Mouse (Mus musculus) kidney, postnatal 25 days (tissue): ENCODE data around the gene Kcnh7.
"Not testable (repeated sequence)": the region's sequence is repeated elsewhere in the genome, so short reads cannot be mapped to it uniquely, and the experiment has no call there.

Source experiments
- DNase-seq, 2 experiments: peaks; one replicate each; pipeline ENCODE4 v3.0.0; 2021; ENCODE audit warnings: mixed read lengths in 2 of 2

Gene Kcnh7

GRCm38 (mm10) chr2:62715260-62715659 lies 468.8 kb downstream of the Kcnh7 start:
- no peak for DNase-seq

- DNase-seq: not testable (repeated sequence)
Observed at GRCm38 (mm10) chr2:62714362-62714761, 469.7 kb downstream of the Kcnh7 start.

- no peak for DNase-seq
Observed at GRCm38 (mm10) chr2:62709633-62710032, 474.5 kb downstream of the Kcnh7 start.

GRCm38 (mm10) chr2:62706313-62706712 lies 477.8 kb downstream of the Kcnh7 start:
- DNase-seq: no peak

GRCm38 (mm10) chr2:62685934-62686333 lies 498.2 kb downstream of the Kcnh7 start:
- DNase-seq: no peak

- DNase-seq: no peak
Observed at GRCm38 (mm10) chr2:62684989-62685595, 499.0 kb downstream of the Kcnh7 start.

- DNase-seq: no peak
Observed at GRCm38 (mm10) chr2:62681667-62682066, 502.4 kb downstream of the Kcnh7 start.

- DNase-seq: no peak
Observed at GRCm38 (mm10) chr2:62672788-62673187, 511.3 kb downstream of the Kcnh7 start.

GRCm38 (mm10) chr2:62670767-62671166 lies 513.3 kb downstream of the Kcnh7 start:
- peak in 1 of 2 experiments; percentile 24 for DNase-seq

GRCm38 (mm10) chr2:62670301-62670700 lies 513.8 kb downstream of the Kcnh7 start:
- DNase-seq: no peak

GRCm38 (mm10) chr2:62669848-62670247 lies 514.2 kb downstream of the Kcnh7 start:
- no peak for DNase-seq

GRCm38 (mm10) chr2:62665536-62665935 lies 518.6 kb downstream of the Kcnh7 start:
- DNase-seq: peak; percentile 27 to 58

- no peak for DNase-seq
Observed at GRCm38 (mm10) chr2:62664839-62665238, 519.2 kb downstream of the Kcnh7 start.

GRCm38 (mm10) chr2:62664135-62664670 lies 519.9 kb downstream of the Kcnh7 start, which contains the start of gene Gca:
Gene Gca, plus strand, starts transcription at chr2:62664285.
- peak; percentile 91 to 96 for DNase-seq

- no peak for DNase-seq
Observed at GRCm38 (mm10) chr2:62662560-62662959, 521.5 kb downstream of the Kcnh7 start.

GRCm38 (mm10) chr2:62660565-62660964 lies 523.5 kb downstream of the Kcnh7 start:
- DNase-seq: no peak

- no peak for DNase-seq
Observed at GRCm38 (mm10) chr2:62656072-62656471, 528.0 kb downstream of the Kcnh7 start.

GRCm38 (mm10) chr2:62654519-62655338 lies 529.4 kb downstream of the Kcnh7 start:
- peak; percentile 63 to 84 for DNase-seq

- no peak for DNase-seq
Observed at GRCm38 (mm10) chr2:62652466-62652865, 531.6 kb downstream of the Kcnh7 start.

GRCm38 (mm10) chr2:62651890-62652289 lies 532.2 kb downstream of the Kcnh7 start:
- no peak for DNase-seq

- DNase-seq: no peak
Observed at GRCm38 (mm10) chr2:62646671-62647289, 537.3 kb downstream of the Kcnh7 start.

- peak; percentile 69 to 82 for DNase-seq
Observed at GRCm38 (mm10) chr2:62646014-62646645, 538.0 kb downstream of the Kcnh7 start, which contains the start of gene Ifih1. Gene Ifih1, minus strand, starts transcription at chr2:62646255.

GRCm38 (mm10) chr2:62645475-62645874 lies 538.6 kb downstream of the Kcnh7 start:
- peak; percentile 14 to 43 for DNase-seq
